Mouse (Mus musculus) cerebellum, postnatal 14 days (tissue): ENCODE measurements around the gene Ccdc36.

Experiments used
- DNase-seq, 2 experiments: peaks; one replicate each; pipeline ENCODE4 v3.0.0; 2021; ENCODE audit warnings: mixed read lengths in 2 of 2

Gene Ccdc36

GRCm38 (mm10) chr9:108428384-108428783, at the start of gene Ccdc36:
Gene Ccdc36, minus strand, starts transcription at chr9:108428484.
- DNase-seq: no peak

GRCm38 (mm10) chr9:108474528-108474927, 46.2 kb upstream of the Ccdc36 start:
- no peak for DNase-seq

GRCm38 (mm10) chr9:108469845-108470244, 41.6 kb upstream of the Ccdc36 start:
- no peak for DNase-seq

- no peak for DNase-seq
Measured at GRCm38 (mm10) chr9:108469430-108469829, 41.1 kb upstream of the Ccdc36 start.

- no peak for DNase-seq
Measured at GRCm38 (mm10) chr9:108466219-108466618, 37.9 kb upstream of the Ccdc36 start.

GRCm38 (mm10) chr9:108463713-108464112, 35.4 kb upstream of the Ccdc36 start:
- no peak for DNase-seq

GRCm38 (mm10) chr9:108462192-108462591, 33.9 kb upstream of the Ccdc36 start:
- no peak for DNase-seq

- DNase-seq: no peak
Measured at GRCm38 (mm10) chr9:108461675-108462074, 33.4 kb upstream of the Ccdc36 start.

GRCm38 (mm10) chr9:108461181-108461631, 32.9 kb upstream of the Ccdc36 start, which contains the start of gene Klhdc8b:
Gene Klhdc8b, minus strand, starts transcription at chr9:108461581.
- no peak for DNase-seq

- DNase-seq: peak; percentile 90 to 96
Measured at GRCm38 (mm10) chr9:108460319-108461178, 32.3 kb upstream of the Ccdc36 start, which contains the start of gene Ccdc71. Gene Ccdc71, plus strand, starts transcription at chr9:108460527.

- DNase-seq: no peak
Measured at GRCm38 (mm10) chr9:108459939-108460318, 31.6 kb upstream of the Ccdc36 start.

- no peak for DNase-seq
Measured at GRCm38 (mm10) chr9:108456953-108457352, 28.7 kb upstream of the Ccdc36 start.

- no peak for DNase-seq
Measured at GRCm38 (mm10) chr9:108455747-108456571, 27.7 kb upstream of the Ccdc36 start.

- DNase-seq: no peak
Measured at GRCm38 (mm10) chr9:108454429-108454828, 26.1 kb upstream of the Ccdc36 start.

- DNase-seq: no peak
Measured at GRCm38 (mm10) chr9:108453458-108453857, 25.2 kb upstream of the Ccdc36 start.

- no peak for DNase-seq
Measured at GRCm38 (mm10) chr9:108452911-108453310, 24.6 kb upstream of the Ccdc36 start.

- DNase-seq: peak; percentile 96 to 97
Measured at GRCm38 (mm10) chr9:108452291-108452906, 24.1 kb upstream of the Ccdc36 start.

- no peak for DNase-seq
Measured at GRCm38 (mm10) chr9:108451519-108452160, 23.4 kb upstream of the Ccdc36 start.

GRCm38 (mm10) chr9:108451170-108451493, 22.8 kb upstream of the Ccdc36 start:
- no peak for DNase-seq

- peak in 1 of 2 experiments; percentile 68 for DNase-seq
Measured at GRCm38 (mm10) chr9:108450292-108451169, 22.2 kb upstream of the Ccdc36 start.

GRCm38 (mm10) chr9:108449860-108450259, 21.6 kb upstream of the Ccdc36 start:
- peak; percentile 62 to 78 for DNase-seq

- DNase-seq: no peak
Measured at GRCm38 (mm10) chr9:108445125-108445524, 16.8 kb upstream of the Ccdc36 start.
